Mouse (Mus musculus) lung, postnatal 14 days (tissue): ENCODE measurements around the gene Slc16a13.

Experiments
- DNase-seq: peaks from one replicate; pipeline ENCODE4 v3.0.0; 2021

The Slc16a13 gene

DNA sequence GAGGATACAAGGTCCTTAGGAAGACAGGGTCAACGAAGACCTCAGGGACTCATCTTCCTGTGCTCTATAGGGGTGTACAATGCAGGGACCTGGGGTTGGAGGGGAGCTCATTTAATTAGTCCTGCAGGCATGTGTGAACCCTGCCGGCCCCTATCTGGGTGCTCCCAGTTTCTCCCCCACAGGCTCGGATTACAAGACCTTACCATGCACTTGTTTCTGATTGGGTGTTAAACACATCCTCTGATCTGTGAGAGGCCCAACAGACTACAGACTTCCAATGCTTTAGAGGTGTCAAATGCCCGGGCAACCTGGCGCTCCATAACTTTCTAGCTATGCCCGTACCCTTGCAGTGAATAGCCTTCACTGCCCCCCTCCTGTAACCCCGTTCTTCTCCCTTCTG lies 52.7 kb downstream of the Slc16a13 start:
- DNase-seq = no peak
